Mouse (Mus musculus): Measurements from ENCODE around the gene Dnajb12.

DNA sequence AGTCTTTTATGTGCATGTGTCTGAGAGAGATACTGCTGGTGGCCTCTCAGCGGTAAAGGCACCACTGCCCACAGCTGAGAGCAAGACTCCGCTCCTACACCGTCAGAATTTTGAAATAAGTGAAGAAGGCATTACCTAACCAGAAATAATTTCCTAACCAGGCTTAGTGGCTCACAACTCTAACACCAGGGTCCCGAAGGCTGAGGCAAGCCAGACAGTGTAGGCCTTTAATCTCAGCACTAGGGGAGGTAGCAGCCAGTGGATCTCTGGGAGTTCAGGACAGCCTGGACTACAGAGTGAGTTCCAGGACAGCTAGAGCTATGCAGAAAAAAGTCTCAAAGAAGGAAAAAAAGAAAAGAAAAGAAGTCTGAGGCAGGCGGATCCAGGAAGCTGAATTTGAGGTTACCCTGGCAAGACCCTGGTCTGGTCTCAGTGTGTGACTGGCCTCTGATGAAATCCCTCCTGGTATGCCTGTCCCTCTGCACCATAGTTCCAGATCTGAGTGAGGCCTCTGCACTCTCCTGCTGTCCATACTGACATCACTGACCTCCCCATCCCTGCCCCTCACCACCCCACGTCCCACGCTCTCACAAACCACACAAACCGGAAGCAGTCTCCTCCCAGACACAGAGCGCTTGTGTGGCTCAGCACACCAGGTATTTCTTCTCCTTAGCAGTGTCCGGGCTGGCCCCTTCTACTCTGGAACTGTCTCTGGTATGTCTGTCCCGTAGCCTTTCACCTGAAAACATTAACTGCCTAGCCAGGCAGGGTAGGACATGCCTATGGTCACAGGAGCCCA, 31.1 kb upstream of the Dnajb12 start:
- TF ChIP-seq CTCF (IDR thresholded peaks at IDR 0.05; ENCODE audit: extremely low read depth, insufficient read length, insufficient replicate concordance, low read depth, low read length) (no peak), POLR2A (IDR thresholded peaks at IDR 0.05; ENCODE audit: low read depth, low read length) (no peak)
